Mouse (Mus musculus) lung, postnatal 25 days (tissue): ENCODE results near the gene Lrrc7.
"Not testable (repeated sequence)": the region's sequence is repeated elsewhere in the genome, so short reads cannot be mapped to it uniquely, and the experiment has no call there.

Experiments used
- DNase-seq: peaks from one replicate; pipeline ENCODE4 v3.0.0; 2022; ENCODE audit warnings: low spot score

The Lrrc7 gene

GRCm38 (mm10) chr3:158164452-158164851 is 397.6 kb downstream of the Lrrc7 start:
- no peak for DNase-seq

- DNase-seq, result no peak
These were observed 398.9 kb downstream of the Lrrc7 start for GRCm38 (mm10) chr3:158163127-158163526.

- no peak for DNase-seq
These were observed 400.0 kb downstream of the Lrrc7 start for GRCm38 (mm10) chr3:158161924-158162490.

GRCm38 (mm10) chr3:158155515-158156286 is 406.3 kb downstream of the Lrrc7 start:
- no peak for DNase-seq

- DNase-seq, result no peak
These were observed 407.9 kb downstream of the Lrrc7 start for GRCm38 (mm10) chr3:158154134-158154533.

- DNase-seq, result no peak
These were observed 413.0 kb downstream of the Lrrc7 start for GRCm38 (mm10) chr3:158148998-158149397.

GRCm38 (mm10) chr3:158140629-158141028 is 421.4 kb downstream of the Lrrc7 start:
- DNase-seq, result no peak

GRCm38 (mm10) chr3:158137796-158138195 is 424.2 kb downstream of the Lrrc7 start:
- DNase-seq, result peak; percentile 68

- DNase-seq, result no peak
These were observed 430.3 kb downstream of the Lrrc7 start for GRCm38 (mm10) chr3:158131672-158132071.

GRCm38 (mm10) chr3:158131233-158131632 is 430.8 kb downstream of the Lrrc7 start:
- no peak for DNase-seq

- DNase-seq, result no peak
These were observed 439.1 kb downstream of the Lrrc7 start for GRCm38 (mm10) chr3:158122899-158123298.

GRCm38 (mm10) chr3:158105260-158105659 is 456.8 kb downstream of the Lrrc7 start:
- no peak for DNase-seq

- DNase-seq, result no peak
These were observed 458.6 kb downstream of the Lrrc7 start for GRCm38 (mm10) chr3:158103467-158103866.

GRCm38 (mm10) chr3:158102530-158102929 is 459.5 kb downstream of the Lrrc7 start:
- DNase-seq, result not testable (repeated sequence)

GRCm38 (mm10) chr3:158102043-158102442 is 460.0 kb downstream of the Lrrc7 start:
- DNase-seq, result not testable (repeated sequence)

- DNase-seq, result no peak
These were observed 468.1 kb downstream of the Lrrc7 start for GRCm38 (mm10) chr3:158093919-158094318.

GRCm38 (mm10) chr3:158091601-158092000 is 470.4 kb downstream of the Lrrc7 start:
- DNase-seq, result no peak

GRCm38 (mm10) chr3:158077828-158078227 is 484.2 kb downstream of the Lrrc7 start:
- DNase-seq, result no peak

GRCm38 (mm10) chr3:158077380-158077772 is 484.6 kb downstream of the Lrrc7 start:
- DNase-seq, result no peak

GRCm38 (mm10) chr3:158076685-158077379 is 485.2 kb downstream of the Lrrc7 start:
- DNase-seq, result no peak

GRCm38 (mm10) chr3:158075004-158075403 is 487.0 kb downstream of the Lrrc7 start:
- DNase-seq, result peak; percentile 70

GRCm38 (mm10) chr3:158068613-158069263 is 493.3 kb downstream of the Lrrc7 start:
- DNase-seq, result no peak

GRCm38 (mm10) chr3:158067916-158068315 is 494.1 kb downstream of the Lrrc7 start:
- DNase-seq, result no peak
